Mouse (Mus musculus): ENCODE measurements around the gene Rad50. TPM values are rescaled to one million over a fixed set of nuclear protein-coding genes. Genes with fewer than 3 reads are reported as not detected.

The Rad50 gene
- 6.1 and 6.8 TPM in 2 replicates for polyA plus RNA-seq (2012; rRNA removed)

DNA sequence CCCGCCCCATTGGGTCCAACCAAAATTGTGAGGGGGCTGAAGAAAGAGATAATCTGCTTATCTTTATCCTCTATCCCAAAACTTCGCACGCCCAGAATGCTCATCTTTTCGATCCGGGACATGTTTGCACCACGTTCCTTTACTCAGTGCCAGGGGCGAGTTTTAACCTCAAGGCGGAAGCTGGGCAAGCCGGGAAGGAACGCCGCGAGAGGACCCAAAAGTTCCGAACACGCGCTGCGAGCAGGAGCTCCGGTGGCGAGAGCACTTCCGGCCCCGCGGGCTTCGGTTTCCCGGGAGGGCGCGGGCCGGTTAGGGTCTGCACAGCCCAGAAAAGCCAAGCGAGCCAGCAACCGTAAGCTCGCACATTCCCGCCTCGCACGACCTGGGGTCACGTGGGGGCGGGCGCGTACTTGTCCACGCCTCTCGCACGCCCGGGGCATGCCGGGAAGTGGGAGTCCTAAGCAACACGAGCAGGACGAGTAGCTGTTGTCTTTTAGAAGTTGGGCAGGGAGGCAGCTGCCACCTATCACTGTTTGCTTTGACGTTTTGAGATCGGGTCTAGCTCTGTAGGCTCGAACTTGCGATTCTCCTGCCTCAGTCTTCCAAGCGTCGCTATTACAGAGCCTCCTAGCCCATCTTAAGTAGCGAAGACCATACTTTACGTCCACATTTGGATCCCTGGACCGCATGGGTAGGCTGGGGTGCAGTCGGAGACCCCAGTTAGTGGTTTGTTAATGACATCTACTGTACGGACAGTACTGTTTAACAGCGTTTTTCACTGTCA is at the start of gene Rad50:
Rad50 (minus strand) TSS at position 386 of the 784 bp plus-strand sequence.
- TF ChIP-seq CTCF (IDR thresholded peaks at IDR 0.05; ENCODE audit: extremely low read depth, insufficient read depth, low read length) (no peak), POLR2A (IDR thresholded peaks at IDR 0.05; ENCODE audit: extremely low read depth, insufficient read depth, low read length) (peak; percentile 85)
- Histone ChIP-seq H3K27ac (ENCODE audit: insufficient read depth, low read length) (no peak within 1 kb of the TSS), H3K4me1 (ENCODE audit: control insufficient read depth, insufficient read depth, low read length) (peaks cover 1% of the 10 kb centered on the region; the same call in 1 of the 2 replicates), H3K4me3 (ENCODE audit: insufficient read depth, low read length) (peak within 1 kb of the TSS; percentile 45)

DNA sequence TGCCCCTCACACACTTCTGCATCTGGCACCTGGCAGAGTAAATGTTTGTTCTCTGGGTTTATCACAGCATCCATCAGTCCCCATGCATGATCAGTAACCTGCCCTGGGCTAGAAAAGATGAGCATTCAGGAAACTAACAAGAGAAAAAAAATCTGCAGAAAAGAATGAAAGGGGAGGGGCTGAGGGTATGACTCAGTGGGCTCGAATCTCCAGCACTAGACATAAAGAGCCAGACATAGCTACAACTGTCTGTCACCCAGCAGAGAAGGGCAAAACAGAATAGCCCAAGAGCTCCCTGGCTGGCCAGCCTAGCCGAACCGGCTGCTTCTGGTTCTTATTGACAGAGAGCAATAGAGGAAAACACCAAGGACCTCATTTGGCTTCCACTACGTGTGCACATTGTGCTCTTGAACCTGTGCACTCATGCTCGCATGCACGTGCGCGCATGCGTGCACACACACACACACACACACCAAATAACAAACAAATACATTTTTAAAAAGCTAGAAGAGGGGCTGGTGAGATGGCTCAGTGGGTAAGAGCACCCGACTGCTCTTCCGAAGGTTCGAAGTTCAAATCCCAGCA is 48.0 kb upstream of the Rad50 start:
- no peak overlapping the region for H3K4me3 ChIP-seq (ENCODE audit: insufficient read depth, low read length)
- TF ChIP-seq CTCF (IDR thresholded peaks at IDR 0.05; ENCODE audit: extremely low read depth, insufficient read depth, low read length) (no peak), POLR2A (IDR thresholded peaks at IDR 0.05; ENCODE audit: extremely low read depth, insufficient read depth, low read length) (no peak)
- H3K27ac ChIP-seq (ENCODE audit: insufficient read depth, low read length) = no peak overlapping the region
- H3K4me1 ChIP-seq (ENCODE audit: control insufficient read depth, insufficient read depth, low read length) = no peaks in the 10 kb centered on the region

DNA sequence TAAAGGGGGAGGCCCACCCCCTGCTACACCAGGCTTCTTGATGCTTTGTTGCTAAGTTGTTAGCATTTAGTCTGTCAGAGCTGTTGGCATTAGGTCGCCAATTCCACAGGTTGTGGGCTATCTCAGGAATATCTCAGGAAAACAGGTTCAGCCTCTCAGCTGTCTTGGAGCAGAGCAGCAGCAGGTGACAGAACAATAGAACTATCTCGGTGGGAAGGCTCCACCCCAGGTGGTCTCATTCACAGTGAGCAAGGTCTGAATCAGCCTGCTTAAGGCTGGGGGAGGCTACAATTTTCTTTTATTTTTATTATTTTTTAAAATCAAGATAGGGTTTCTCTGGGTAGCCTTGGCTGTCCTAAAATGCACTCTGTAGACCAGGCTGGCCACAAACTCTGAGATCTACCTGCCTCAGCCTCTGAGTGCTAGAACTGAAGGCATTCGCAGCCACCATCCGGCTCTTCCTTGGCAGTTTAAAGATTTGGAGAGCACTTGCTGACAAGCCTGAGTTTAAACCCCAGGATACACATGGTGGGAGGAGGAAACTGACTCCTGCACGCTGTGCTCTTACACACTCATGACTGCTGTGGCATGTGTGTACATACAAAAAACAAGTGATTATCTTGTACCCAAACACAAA is 42.7 kb upstream of the Rad50 start:
- H3K27ac ChIP-seq (ENCODE audit: insufficient read depth, low read length) = no peak overlapping the region
- no peaks in the 10 kb centered on the region for H3K4me1 ChIP-seq (ENCODE audit: control insufficient read depth, insufficient read depth, low read length)
- no peak for TF ChIP-seq CTCF (IDR thresholded peaks at IDR 0.05; ENCODE audit: extremely low read depth, insufficient read depth, low read length)
- TF ChIP-seq POLR2A (IDR thresholded peaks at IDR 0.05; ENCODE audit: extremely low read depth, insufficient read depth, low read length) = no peak
- no peak overlapping the region for H3K4me3 ChIP-seq (ENCODE audit: insufficient read depth, low read length)

DNA sequence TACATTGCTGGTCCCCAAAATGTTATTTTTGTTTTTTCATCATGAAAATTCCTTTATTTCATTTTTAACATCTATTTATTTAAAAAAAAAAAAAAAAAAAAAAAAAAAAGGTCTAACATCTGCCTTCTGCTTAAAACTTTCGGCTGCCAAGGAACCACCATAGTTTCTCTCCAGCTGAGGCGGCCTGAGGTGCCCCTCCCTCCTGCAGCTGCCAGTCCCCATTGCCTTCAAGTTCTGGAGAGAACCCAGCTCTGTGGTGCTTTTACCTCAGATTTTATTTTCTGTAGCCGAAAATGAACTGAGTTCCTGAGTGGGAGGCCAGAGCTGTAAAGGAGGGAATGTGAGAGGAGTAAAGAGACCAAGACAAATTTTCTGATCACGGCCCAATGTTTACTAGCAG is 42.2 kb upstream of the Rad50 start:
- no peak for TF ChIP-seq CTCF (IDR thresholded peaks at IDR 0.05; ENCODE audit: extremely low read depth, insufficient read depth, low read length)
- no peak for TF ChIP-seq POLR2A (IDR thresholded peaks at IDR 0.05; ENCODE audit: extremely low read depth, insufficient read depth, low read length)
- H3K4me3 ChIP-seq (ENCODE audit: insufficient read depth, low read length) = no peak overlapping the region
- H3K4me1 ChIP-seq (ENCODE audit: control insufficient read depth, insufficient read depth, low read length) = no peaks in the 10 kb centered on the region
- H3K27ac ChIP-seq (ENCODE audit: insufficient read depth, low read length) = no peak overlapping the region

DNA sequence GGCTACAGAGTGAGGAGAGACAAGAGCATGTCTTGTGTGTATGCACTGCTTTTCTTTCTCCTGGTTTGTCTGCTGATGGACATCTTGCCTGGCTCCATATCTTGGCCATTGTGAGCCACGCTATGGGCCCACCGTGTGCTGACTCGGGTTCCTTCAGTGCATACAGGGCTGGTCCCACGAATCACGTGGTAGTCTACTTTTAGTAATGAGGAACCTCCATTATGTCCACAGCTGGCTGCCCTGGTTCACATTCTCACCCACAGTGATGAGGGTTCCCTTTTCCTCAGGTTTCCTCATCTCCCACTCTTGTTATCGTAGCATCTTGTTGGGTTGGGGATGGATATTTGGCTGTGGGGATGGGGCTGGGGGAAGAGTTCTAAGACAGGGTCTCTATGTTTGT is 41.5 kb upstream of the Rad50 start:
- no peaks in the 10 kb centered on the region for H3K4me1 ChIP-seq (ENCODE audit: control insufficient read depth, insufficient read depth, low read length)
- H3K27ac ChIP-seq (ENCODE audit: insufficient read depth, low read length) = no peak overlapping the region
- no peak overlapping the region for H3K4me3 ChIP-seq (ENCODE audit: insufficient read depth, low read length)
- TF ChIP-seq CTCF (IDR thresholded peaks at IDR 0.05; ENCODE audit: extremely low read depth, insufficient read depth, low read length) (no peak), POLR2A (IDR thresholded peaks at IDR 0.05; ENCODE audit: extremely low read depth, insufficient read depth, low read length) (no peak)

DNA sequence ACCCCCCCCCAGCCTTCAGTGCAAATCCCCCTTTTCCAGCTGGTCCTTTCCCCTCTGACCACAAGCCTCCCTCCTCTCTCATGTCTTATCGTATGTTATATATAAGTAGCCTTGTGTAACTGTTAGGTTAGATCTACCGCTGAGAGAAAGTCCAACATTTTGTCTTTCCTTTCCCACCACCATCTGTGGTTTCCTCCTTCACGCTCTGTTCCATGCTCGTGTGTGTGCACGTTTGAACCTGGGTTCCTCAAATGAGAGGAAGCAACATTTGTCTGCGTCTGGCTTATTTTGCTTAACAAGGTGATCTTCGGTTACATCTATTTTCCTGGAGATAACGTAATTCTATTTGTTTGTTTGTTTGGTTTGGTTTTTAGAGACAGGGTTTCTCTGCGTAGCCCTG is 40.9 kb upstream of the Rad50 start:
- H3K4me1 ChIP-seq (ENCODE audit: control insufficient read depth, insufficient read depth, low read length) = no peaks in the 10 kb centered on the region
- TF ChIP-seq CTCF (IDR thresholded peaks at IDR 0.05; ENCODE audit: extremely low read depth, insufficient read depth, low read length) (no peak), POLR2A (IDR thresholded peaks at IDR 0.05; ENCODE audit: extremely low read depth, insufficient read depth, low read length) (no peak)
- no peak overlapping the region for H3K27ac ChIP-seq (ENCODE audit: insufficient read depth, low read length)
- no peak overlapping the region for H3K4me3 ChIP-seq (ENCODE audit: insufficient read depth, low read length)

DNA sequence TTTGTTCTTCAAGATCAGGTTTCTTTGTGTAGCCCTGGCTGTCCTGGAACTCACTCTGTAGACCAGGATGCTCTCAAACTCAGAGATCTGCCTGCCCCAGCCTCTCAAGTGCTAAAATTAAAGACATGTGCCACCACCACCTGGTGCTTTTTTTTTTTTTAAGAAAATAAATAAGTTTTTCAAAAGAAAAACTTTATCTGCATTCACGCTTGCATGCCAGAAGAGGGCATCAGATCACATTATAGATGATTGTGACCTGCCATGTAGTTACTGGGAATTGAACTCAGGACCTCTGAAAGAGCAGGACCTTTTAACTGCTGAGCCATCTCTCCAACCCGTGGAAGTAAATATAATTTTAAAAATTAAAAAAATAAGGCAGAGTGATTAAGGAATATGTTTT is 38.1 kb upstream of the Rad50 start:
- no peak overlapping the region for H3K27ac ChIP-seq (ENCODE audit: insufficient read depth, low read length)
- no peaks in the 10 kb centered on the region for H3K4me1 ChIP-seq (ENCODE audit: control insufficient read depth, insufficient read depth, low read length)
- H3K4me3 ChIP-seq (ENCODE audit: insufficient read depth, low read length) = no peak overlapping the region
- TF ChIP-seq CTCF (IDR thresholded peaks at IDR 0.05; ENCODE audit: extremely low read depth, insufficient read depth, low read length) = no peak
- TF ChIP-seq POLR2A (IDR thresholded peaks at IDR 0.05; ENCODE audit: extremely low read depth, insufficient read depth, low read length) = no peak

DNA sequence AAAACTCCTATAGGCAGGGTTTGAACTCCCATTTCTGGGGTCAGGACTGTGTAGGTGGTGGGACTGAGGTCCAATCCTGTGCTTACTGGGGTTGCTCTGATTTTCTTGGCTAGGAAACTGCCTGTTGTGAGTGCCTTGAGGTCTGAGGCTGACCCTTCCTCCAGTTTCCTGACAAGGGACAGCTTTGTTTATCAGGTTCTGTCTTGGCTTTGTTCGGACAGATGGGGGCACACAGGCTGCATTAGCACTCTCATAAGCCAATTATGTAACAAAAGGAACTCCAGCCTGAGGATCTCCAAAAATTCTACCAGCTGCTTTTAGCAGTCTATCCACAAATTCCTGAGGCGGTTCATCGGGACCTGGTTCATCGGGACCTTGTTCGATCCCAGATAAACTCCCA is 35.2 kb upstream of the Rad50 start:
- no peaks in the 10 kb centered on the region for H3K4me1 ChIP-seq (ENCODE audit: control insufficient read depth, insufficient read depth, low read length)
- TF ChIP-seq CTCF (IDR thresholded peaks at IDR 0.05; ENCODE audit: extremely low read depth, insufficient read depth, low read length) (peak; percentile 19; the same call in 1 of the 2 replicates), POLR2A (IDR thresholded peaks at IDR 0.05; ENCODE audit: extremely low read depth, insufficient read depth, low read length) (no peak)
- H3K4me3 ChIP-seq (ENCODE audit: insufficient read depth, low read length) = no peak overlapping the region
- no peak overlapping the region for H3K27ac ChIP-seq (ENCODE audit: insufficient read depth, low read length)

DNA sequence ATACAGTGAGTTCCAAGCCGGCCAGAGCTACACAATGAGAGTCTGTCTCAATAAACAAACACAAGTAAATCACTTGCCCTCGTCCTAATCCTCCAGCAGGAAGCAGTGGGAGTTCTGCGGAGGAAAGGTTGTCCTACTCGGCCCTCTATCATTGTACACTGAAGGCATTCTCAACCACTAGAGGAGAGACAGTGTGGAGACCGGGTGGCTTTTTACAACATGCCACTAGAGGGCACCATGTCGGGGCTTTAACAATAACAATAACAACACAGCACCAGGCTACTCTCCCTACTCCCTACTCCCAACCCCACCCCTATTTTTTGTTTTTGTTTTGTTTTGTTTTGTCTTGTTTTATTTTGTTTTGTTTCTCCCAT is 30.4 kb upstream of the Rad50 start:
- Histone ChIP-seq H3K4me3 (ENCODE audit: insufficient read depth, low read length) (no peak overlapping the region), H3K4me1 (ENCODE audit: control insufficient read depth, insufficient read depth, low read length) (no peaks in the 10 kb centered on the region), H3K27ac (ENCODE audit: insufficient read depth, low read length) (no peak overlapping the region)
- TF ChIP-seq POLR2A (IDR thresholded peaks at IDR 0.05; ENCODE audit: extremely low read depth, insufficient read depth, low read length) (no peak), CTCF (IDR thresholded peaks at IDR 0.05; ENCODE audit: extremely low read depth, insufficient read depth, low read length) (peak; percentile 51; the same call in 1 of the 2 replicates)

Measured in cortical plate, adult 2 months (tissue).